Mouse (Mus musculus) T-helper 17 cell (primary cell): ENCODE measurements around the gene Lhfpl5.
"Not testable (repeated sequence)": the region's sequence is repeated elsewhere in the genome, so short reads cannot be mapped to it uniquely, and the experiment has no call there.

ENCODE experiments used
- in situ Hi-C, 2 experiments: fragments of 300-600 bp; cut with MboI, MseI; formaldehyde crosslinking; loops; 1 replicate in 1 of 2; 2 replicates in 1 of 2; pipeline ENCODE4 v1.15.1; 2025; ENCODE audit warnings: high pct_unique_total_duplicates in 2 of 2

The Lhfpl5 gene

DNA sequence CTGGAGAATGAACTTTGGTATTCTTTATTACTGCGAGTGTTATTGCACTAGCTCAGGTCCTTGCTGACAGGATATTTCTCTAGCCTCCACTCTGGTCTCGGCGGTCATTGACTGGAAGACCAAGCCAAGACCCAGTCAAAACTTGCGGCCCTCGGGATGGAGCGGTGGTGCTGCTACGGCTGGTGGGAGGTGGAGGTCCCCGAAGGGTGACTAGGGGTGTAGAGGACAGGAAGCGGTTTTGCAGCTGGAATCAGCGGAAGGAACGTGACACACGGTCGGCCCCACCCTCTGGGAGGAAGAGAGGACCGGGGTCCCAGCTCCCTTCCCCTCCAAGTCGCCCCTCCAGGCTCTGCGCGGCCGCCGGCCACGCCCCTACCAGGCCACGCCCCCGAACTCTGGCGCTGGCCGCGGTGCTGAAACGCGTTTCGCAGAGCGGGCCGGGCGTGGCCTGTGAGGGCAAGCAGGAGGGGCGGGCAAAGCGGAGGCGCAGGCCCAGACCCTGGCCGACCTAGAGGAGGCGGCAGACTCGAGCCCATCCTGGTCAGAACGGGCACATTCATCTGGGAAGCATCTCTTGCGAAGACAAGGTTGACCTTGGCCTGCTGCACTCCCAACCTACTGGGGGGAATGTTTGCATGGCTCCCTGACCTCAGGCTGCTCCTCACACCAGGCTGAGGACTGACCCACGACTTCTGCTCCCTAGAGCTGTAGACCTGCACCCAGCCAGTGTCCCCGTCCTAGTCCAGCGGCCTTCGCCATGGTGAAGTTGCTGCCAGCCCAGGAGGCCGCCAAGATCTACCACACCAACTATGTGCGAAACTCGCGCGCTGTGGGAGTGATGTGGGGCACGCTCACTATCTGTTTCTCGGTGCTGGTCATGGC is at the start of gene Lhfpl5:
Gene Lhfpl5 (plus strand): TSS at position 398 of the 882 bp plus-strand sequence.
- in situ Hi-C loops, result no loop called here

DNA sequence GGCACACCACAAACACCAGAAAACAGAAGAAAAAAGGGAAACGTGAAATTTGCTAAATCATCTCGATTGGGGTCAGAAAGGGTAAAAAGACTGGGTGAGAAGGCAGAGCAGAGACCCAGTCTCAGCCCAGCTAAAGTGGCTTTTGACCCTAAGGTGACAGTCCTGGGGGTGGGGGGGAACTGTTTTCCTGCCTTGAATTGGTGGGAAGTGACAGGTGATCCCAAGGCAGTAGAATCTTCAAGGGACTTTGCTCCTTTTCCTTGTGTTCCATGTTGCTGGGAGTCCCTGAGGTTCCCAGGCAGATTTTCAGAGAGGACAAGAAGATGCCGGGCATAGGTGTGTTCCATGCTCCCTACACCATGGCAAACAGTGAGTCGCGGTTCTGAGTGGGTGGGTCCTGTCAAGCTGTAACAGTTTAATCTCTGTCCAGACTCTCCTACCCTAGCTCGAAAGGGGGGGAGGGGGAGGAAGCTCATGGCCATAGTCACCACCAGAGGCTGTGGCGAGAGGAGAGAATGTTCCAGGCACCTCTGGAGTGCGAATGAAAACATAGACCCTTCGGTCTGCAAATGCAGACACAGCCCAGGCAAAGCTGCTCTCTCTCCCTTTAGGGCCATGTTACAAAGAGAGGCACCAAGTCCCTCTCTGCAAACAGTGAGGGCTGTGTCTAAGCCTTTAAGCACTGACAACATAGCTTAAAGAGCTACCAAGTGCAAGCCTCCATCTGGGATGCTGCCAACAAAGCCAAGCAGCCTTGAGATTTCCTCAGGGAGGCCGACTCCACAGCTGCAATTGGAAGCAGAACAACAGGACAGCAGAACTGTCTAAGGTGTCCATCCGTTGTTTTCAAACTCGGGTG is 48.0 kb upstream of the Lhfpl5 start:
- in situ Hi-C loops, result loop anchor here (5.0 to 10.0 kb wide), 3 partner anchors 113 to 443 kb away; partner anchors contain the start of gene Tcp11 (in 1 of the 2)

DNA sequence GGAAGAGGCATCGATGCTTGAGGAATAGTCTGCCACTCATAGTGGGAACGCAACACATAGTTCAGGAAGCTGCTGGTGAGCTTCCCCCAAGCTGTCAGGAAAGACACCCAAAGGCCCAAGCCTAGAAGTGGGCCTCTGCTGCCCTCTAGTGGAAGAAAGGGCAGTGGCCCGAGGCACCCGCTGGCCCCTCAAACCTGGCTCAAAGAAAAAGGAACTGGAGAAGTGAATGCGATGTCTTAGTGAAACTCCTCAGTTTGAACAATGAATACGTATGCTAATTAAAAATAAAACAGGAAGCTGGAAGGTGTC is 47.4 kb upstream of the Lhfpl5 start:
- in situ Hi-C loops, result loop anchor here (5.0 to 10.0 kb wide), 3 partner anchors 113 to 443 kb away; partner anchors contain the start of gene Tcp11 (in 1 of the 2)

DNA sequence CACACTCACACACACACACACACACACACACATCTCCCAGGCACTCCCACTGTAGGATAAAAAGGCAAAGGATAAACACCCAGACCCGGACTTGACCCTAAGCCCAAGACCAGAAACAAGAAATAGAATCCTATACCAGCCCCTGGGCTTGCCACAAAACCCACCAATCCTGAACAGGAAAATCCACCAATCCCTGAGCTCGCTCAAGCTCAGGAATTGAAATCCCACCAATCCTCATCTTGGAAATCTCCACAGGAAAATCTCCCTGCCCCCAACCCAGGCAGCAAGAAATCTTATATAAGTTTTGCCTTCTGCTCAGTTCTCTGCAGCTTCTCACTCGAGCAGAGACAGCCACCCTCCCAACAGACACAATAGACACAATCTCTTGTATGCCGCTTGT is 46.3 kb upstream of the Lhfpl5 start:
- in situ Hi-C loops, result loop anchor here (5.0 to 10.0 kb wide), 3 partner anchors 114 to 444 kb away; partner anchors contain the start of gene Tcp11 (in 1 of the 2)

DNA sequence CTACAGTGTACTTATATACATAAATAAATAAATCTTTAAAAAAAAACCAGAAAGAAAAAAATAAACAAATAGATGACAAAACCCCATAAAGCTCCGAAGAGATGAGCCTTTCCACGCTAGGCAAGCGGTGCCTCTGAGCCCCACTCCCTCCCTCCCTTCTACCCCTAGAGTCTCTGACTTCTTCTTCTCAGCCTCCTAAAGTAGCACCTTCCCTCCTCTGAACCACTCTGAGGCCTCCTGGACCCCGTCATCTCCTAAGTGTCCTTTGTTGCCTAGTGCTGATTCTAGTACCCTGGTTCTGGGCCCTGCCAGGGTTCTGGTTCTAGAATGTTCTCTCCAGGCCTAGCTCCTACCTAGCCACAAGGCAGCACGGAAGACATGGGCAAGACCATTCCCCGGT is 44.9 kb upstream of the Lhfpl5 start, which contains the start of gene Armc12:
Gene Armc12 (plus strand): TSS at position 301 of the 400 bp plus-strand sequence.
- in situ Hi-C loops, result no loop called here

DNA sequence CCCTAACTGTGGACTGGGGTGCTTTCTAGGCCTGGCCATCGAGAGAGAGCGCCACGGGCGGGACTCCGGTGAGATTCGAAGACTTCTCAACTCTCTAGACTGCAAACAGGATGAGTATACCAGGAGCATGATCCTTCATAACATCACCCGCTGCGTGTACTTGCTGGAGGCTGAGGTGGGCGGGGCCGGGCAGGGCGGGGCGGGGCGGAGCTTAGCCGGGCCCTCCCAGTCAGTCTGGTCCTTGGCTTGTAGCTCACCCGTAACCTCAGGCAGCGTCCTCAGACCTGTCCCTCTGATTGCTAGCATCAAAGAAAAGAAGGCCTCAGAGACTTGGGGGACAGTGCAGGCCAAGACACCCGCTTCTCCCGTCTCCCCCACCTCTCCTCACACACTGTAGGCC is 43.5 kb upstream of the Lhfpl5 start:
- in situ Hi-C loops, result no loop called here

DNA sequence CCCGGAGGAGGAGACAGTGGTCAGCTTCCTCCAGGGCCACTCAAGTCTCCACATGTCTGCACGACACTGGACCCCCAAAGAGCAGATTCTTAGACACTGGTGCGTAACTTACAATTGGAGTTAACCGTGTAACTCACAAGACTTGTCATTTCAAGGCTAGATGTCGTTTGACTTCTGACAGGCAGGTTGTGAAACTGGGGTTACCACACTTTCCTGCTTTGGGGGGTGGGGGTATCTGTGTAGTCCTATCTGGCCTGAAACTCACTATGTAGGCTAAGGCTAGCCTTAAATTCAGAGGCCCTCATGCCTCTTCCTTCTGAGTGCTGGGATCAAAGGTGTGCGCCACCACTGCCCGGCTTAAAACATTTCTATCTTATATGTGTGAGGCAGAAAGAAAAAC is 42.9 kb upstream of the Lhfpl5 start:
- in situ Hi-C loops, result no loop called here

DNA sequence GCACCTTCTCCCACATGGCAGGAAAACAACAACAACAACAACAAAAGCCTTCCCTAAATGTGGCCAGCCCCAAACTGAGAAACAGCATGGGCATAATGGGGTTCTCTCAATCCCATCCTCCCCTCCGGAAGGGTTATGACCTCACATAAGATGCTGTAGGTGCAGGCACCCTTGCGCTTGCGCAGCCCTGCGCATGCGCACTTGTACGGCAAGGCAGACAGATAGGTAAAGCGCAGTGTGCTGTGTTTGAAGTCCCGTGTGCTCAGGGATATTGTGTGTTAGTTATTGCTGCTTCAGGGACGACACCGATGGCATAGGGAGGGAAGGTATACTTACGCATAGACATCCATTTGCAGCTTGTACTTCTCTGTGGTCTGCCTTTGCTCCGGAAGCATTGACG is 42.1 kb upstream of the Lhfpl5 start:
- in situ Hi-C loops, result no loop called here

DNA sequence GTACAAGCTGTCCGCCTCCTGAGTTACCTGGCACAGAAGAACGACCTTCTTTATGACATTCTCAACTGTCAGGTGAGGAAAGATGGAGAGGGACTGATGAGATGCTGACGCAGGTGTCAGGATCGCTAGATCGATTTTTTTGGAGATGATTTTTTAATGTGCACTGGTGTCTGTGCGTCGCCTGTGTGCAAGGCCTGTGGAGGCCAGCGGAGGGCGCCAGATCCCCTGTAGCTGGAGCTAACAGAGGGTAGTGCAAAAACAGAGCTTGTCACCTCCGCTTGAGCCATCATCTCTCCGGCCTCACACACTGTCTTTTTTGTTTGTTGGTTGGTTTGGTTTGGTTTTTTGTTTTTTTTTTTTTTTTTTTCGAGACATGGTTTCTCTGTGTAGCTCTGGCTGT is 37.6 kb upstream of the Lhfpl5 start:
- in situ Hi-C loops, result no loop called here

DNA sequence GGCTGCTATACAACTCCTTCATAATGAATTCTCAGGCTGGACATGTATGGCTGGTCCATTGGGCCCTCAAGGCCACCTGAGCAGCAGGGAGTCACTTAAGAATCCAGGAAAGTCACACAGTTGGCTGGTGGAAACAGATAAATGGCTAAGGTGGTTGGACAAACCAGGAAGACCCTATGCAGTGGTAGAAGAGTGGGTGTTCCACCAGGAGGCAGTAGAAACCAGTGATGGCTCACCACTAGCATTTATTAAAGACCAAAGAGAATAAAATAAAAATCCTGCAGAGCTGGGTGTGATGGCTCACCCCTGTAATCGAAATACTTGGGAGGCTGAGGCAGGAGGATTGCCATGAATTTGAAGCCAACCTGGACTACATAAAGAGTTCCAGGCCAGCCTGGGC is 28.5 kb upstream of the Lhfpl5 start:
- in situ Hi-C loops, result no loop called here

DNA sequence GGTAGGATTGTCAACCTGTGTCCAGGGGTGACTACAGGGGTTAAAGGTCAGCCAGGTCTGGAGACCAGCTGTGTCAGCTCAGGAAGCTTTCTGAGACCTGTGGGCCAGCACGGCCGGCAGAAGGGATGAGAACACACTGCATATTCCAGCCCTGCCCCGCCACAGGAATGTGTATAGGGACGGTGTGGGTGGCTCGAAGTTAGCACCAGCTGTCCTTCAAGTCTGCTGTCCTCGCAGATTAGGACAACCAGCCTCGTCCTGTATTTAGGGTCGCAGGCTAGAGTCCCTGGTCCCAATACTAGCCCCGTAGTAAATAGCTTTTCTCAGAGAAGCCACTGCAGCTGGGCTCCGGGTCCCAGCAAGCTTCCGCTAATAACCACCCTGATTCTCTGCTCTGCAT is 26.9 kb upstream of the Lhfpl5 start:
- in situ Hi-C loops, result no loop called here

DNA sequence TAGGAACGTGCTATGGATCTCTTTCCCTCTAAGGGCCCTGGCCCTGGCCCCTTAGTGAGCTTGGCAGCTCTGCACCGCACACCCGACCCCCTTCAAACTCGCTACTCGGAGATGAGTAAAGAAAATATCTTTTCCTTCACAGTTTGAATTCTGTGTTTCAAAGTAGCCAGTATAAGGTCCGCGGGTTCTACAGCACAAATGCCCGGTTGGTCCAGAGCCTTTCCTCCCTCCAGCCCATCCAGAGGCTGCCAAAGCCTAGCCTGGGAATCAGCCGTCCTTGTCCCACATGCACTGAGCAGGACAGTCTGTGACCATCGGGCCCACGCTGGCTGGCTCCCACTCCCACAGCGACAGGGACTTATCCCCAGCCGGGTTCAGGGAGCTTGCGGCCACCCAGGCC is 26.3 kb upstream of the Lhfpl5 start, which contains the start of gene Clpsl2:
Gene Clpsl2 (plus strand): TSS at position 301 of the 400 bp plus-strand sequence.
- in situ Hi-C loops, result no loop called here

DNA sequence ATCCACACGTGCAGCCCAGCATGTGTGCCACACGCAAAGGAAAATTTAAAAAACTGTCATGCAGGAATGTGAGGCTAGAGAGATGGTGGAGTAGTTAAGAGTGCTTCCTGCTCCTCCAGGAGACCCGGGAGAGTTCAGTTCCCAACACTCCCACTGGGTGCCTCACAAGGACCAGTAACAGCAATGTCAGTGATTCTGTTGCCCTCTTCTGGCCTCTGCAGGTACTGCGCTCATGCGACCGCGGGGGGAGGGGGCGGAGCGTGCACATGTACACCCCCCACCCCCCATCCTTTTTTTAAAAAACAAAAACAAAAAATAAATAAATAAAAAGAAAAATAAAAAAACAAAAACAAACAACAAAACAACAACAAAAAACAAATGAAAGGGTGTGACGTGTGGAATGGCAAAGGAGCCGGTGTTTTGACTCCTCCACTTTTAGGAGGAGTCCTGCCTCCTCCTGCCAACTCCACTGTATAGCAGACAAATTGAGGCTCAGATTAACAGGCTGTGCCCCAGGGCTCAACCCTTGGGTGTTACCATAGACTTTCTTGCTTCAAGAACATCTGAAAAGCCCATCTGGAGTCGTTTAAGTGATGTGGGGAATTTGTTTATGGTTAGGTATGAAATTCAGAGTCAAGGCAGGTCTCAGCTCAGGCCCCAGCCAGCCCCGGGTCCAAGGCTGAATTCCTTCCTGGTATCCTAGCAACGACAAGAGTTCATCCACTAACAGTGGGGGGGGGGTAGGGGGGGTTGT is 22.2 kb upstream of the Lhfpl5 start:
- in situ Hi-C loops, result no loop called here

DNA sequence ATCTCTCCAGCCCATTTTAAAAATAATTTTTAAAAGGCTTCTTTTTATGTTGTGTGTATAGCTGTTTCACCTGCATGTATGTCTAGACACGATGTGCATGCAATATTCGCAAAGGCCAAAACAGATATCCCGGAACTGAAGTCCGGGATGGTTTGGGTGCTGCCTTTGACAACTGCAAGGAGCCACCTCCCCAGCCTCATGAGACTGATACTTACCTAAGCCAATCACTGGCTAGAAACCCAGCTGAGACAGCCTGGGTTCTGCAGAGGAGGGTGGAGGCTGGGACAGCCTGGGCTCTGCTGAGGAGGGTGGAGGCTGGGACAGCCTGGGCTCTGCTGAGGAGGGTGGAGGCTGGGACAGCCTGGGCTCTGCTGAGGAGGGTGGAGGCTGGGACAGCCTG is 21.4 kb upstream of the Lhfpl5 start:
- in situ Hi-C loops, result not testable (repeated sequence)

DNA sequence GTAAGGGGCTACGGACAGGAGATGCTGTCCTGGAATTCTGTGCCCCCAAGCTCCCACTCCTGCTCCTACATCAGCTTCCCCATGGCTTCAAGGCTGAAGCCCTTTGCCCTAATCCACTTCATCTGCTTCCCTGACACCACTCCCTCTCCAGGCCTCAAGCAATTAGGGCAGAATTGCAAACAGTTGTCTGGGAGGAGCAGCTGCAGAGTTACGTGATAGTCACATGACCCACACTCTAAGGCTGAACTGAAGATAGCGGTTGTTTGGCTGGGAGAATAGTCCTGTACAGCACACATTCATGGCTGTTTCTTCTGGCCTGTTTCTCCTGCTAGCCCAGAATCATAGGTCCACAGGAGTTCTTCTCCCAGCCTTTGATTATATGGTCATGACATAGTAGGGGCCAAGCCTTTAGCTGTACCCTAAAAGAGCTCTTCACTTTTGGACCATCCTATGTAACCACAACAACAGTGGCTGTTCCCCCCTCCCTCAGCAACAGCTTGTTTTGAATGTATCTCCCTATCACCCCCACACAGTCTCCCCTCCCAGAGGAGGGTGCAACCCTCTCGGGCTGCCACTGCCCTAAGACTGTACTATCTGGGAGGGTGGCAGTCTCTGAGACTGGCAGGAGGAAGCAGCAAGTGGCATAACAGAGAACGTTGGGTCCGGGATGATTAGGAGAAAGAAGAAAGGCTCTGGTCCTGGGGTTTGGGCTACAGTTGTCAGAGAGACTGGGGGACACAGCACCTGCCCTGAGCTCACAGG is 18.6 kb upstream of the Lhfpl5 start:
- in situ Hi-C loops, result no loop called here

DNA sequence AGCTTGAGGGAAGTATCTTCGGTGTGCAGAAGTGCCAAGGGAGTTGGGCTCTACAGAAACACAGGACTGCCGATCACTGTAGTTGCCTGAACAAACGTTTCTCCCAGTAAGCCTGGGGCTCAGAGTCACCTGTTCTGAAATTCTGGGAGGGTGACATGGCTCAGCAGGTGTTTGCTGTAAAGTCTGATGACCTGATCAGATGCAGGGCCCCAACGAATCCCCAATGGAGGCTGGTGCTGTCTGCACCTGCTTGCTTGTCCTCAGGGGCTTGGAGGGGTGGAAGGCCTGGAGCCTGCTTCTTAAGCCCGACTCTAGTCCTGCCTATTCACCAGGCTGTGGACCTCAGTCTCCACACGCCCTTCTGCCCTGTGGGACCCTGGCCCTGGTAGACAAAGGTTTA is 17.7 kb upstream of the Lhfpl5 start:
- in situ Hi-C loops, result no loop called here

DNA sequence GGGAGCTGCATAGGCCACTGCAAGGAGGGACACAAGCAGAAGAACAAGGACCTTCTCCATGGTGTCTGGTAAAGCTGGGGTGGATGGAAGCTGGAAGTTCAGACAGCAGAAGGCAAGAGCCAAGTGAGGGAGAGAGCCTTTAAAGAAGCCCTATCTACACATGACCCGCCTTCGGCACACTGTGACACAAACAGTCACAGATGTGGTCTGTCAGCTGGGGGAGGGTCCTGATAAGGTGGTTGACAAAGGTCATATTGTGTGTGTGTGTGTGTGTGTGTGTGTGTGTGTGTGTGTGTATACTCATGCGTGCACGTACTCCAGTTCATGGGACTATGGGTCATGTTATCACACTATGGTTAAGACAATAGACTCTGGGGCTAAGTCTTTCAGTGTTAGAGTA is 14.8 kb upstream of the Lhfpl5 start, which contains the start of gene Clps:
Gene Clps (minus strand): TSS at position 169 of the 400 bp plus-strand sequence.
- in situ Hi-C loops, result no loop called here

DNA sequence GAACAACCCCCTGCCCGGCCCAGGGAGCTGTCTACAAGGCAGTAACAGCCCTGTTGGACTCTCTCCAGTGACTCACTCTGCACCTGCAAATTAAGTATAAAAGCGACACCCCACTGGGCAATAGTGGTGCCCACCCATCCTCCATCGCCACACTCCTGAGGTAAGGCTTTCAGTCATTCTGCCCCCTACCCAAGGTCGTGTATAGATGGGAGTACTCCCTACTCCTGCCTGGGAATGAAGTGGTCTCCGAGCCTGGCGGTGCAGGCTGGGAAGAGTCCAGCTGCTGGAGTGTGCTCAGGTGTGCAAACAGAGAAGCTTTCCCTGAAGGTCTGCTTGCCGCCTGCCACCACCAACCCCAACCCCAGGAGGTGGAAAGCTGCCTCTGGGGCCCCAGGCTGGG is 13.8 kb upstream of the Lhfpl5 start:
- in situ Hi-C loops, result no loop called here

DNA sequence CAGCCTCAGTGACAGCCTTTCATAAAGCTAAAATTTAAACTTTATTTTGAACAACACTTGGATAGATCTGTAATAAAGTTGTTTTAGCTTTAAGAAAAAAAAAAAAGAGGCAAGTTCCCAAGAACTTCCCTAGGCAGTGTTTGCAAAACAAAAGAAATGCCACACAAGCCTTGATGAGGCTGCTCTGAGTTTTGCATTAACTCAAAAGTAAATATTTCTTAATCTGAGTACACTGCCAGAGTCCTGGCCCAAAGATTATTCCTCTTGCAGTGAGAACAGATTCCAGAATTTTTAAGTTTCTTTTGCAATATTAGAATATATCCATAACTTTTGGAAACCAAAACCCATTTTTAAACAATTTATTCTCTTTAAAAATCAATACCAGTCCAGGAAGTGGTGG is 10.3 kb upstream of the Lhfpl5 start:
- in situ Hi-C loops, result no loop called here

DNA sequence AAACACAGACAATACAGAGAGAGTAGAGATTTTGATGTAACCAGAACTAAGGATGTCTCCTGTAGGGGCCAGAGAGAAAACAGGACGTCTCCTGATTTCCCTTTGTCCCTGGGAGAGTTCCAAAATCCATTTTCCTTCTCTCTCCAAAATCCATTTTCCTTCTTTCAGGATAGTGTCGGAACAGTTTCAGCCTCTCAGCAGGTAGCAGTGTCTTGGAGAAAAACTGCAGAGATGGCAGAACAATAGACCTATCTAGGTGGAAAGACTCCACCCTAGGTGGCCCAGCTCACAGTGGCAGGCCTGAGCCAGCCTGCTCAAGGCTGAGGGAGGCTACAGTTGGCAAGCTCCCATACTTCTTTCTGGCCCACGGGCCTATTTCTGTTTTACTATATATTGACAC is 7.9 kb upstream of the Lhfpl5 start:
- in situ Hi-C loops, result no loop called here

DNA sequence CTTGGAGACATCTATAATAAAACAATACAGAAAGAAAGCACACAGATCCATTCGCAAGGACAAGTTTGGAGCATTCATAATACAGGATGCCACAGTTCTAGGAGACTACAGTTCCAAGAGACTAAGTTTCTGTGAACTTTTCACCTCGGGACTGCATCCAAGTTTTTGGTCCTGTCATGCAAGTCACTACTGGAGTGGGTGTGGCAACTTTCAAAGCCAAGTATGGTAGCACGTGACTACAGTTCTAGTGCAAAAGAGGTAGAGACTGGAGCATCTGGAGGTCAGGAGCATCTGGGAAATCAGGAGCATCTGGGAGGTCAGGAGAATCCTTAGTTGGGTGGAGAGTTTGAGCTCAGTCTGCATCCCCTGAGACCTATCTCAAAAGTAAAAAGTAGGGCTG is 3.6 kb upstream of the Lhfpl5 start:
- in situ Hi-C loops, result no loop called here
